Mouse (Mus musculus) brain, embryonic 14.5 days (tissue): ENCODE measurements at regions not wholly inside any gene's neighbourhood (a gene's known extent, or its start where the extent isn't known, plus 50 kb on each side); places are given as distances from the start of the nearest gene placed in this dataset.

Experiments used
- CTCF ChIP-seq: fragments of 200-500 bp; IDR thresholded peaks from 2 replicates; pipeline ENCODE4 v1.5.1; 2012; ENCODE audit warnings: inconsistent platforms, mild to moderate bottlenecking, moderate library complexity, borderline replicate concordance; ENCODE audit not compliant: insufficient read depth, insufficient read length; ENCODE audit errors: extremely low read depth
- POLR2A ChIP-seq: fragments of 200-500 bp; IDR thresholded peaks from 2 replicates; pipeline ENCODE4 v1.6.1; 2012; ENCODE audit warnings: mild to moderate bottlenecking, inconsistent platforms, borderline replicate concordance; ENCODE audit not compliant: poor library complexity, insufficient read depth, insufficient read length, severe bottlenecking; ENCODE audit errors: extremely low read depth

GRCm38 (mm10) chr6:59968701-59969100 is 542.6 kb upstream of the Gprin3 start:
- TF ChIP-seq CTCF (no peak), POLR2A (no peak)
